Mouse (Mus musculus): ENCODE measurements around the gene Gm45785. TPM values are rescaled to one million over a fixed set of nuclear protein-coding genes. Genes with fewer than 3 reads are reported as not detected.
A peak's percentile ranks its signal among the peaks of the same experiment; 100 is the strongest.

Gm45785 gene
- polyA plus RNA-seq (2014; fragmentation: Nextera tagmentation; extraction: Ambion mirVana), result not detected in 2 replicates

GRCm38 (mm10) chr7:140855860-140856784 lies at the start of gene Gm45785:
Gm45785 (minus strand) TSS chr7:140856331.
- Histone ChIP-seq H3K36me3 (ENCODE audit: control insufficient read depth, insufficient read depth, low read length) (peaks cover 24% of the 10 kb centered on the region; the same call in 1 of the 2 replicates), H3K27me3 (ENCODE audit: control insufficient read depth, insufficient read depth, low read length) (no peaks in the 10 kb centered on the region), H3K4me2 (peak within 1 kb of the TSS; percentile 91), H3K4me1 (ENCODE audit: control insufficient read depth, insufficient read depth, low read length) (peaks cover 16% of the 10 kb centered on the region), H3K27ac (ENCODE audit: low read depth, low read length) (peak within 1 kb of the TSS; percentile 88), H3K9ac (ENCODE audit: low read depth, low read length) (peak within 1 kb of the TSS; percentile 94), H3K9me3 (replicated peaks; ENCODE audit: control insufficient read depth, low read length) (no peaks in the 10 kb centered on the region), H3K4me3 (ENCODE audit: low read depth, low read length) (peak within 1 kb of the TSS; percentile 88)
- ATAC-seq (replicated peaks; ENCODE audit: insufficient number of reproducible peaks, low FRiP score, low TSS enrichment), result peak; percentile 74
- WGBS (ENCODE audit: insufficient replicate concordance), result under 1% methylated on average over 51 of the region's 51 CpGs

DNA sequence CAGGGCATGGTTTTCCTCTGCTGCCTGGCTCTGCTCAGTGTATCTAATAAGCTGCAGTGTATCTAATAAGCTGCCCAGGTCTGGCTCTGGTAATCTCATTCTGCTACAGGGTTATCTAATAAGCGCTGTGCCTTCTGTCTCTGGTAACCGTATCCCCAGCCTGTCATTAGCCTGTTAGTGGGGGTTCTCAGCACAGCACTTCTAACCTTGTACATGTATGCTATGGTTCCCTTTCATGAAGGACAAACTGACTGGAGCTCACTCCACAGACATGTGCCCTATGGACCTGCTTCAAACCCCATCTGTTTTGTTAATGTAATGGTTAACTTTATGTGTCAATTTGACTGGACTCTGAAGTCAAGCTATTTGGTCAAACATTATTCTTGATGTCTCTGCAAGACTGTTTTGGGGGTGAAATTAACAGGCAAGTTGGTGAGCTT lies 49.5 kb upstream of the Gm45785 start:
- Histone ChIP-seq H3K27me3 (ENCODE audit: control insufficient read depth, insufficient read depth, low read length) (no peaks in the 10 kb centered on the region), H3K4me2 (no peak overlapping the region), H3K9me3 (replicated peaks; ENCODE audit: control insufficient read depth, low read length) (no peaks in the 10 kb centered on the region), H3K4me1 (ENCODE audit: control insufficient read depth, insufficient read depth, low read length) (peaks cover 4% of the 10 kb centered on the region; the same call in 1 of the 2 replicates), H3K9ac (ENCODE audit: low read depth, low read length) (no peak overlapping the region), H3K27ac (ENCODE audit: low read depth, low read length) (no peak overlapping the region), H3K4me3 (ENCODE audit: low read depth, low read length) (no peak overlapping the region), H3K36me3 (ENCODE audit: control insufficient read depth, insufficient read depth, low read length) (no peaks in the 10 kb centered on the region)
- 49% methylated on average over 2 of the region's 2 CpGs for WGBS (ENCODE audit: insufficient replicate concordance)
- no peak for ATAC-seq (replicated peaks; ENCODE audit: insufficient number of reproducible peaks, low FRiP score, low TSS enrichment)

GRCm38 (mm10) chr7:140903212-140903611 lies 47.1 kb upstream of the Gm45785 start:
- Histone ChIP-seq H3K4me2 (no peak overlapping the region), H3K4me3 (ENCODE audit: low read depth, low read length) (no peak overlapping the region), H3K9ac (ENCODE audit: low read depth, low read length) (no peak overlapping the region), H3K36me3 (ENCODE audit: control insufficient read depth, insufficient read depth, low read length) (peaks cover 3% of the 10 kb centered on the region; the same call in 1 of the 2 replicates), H3K27me3 (ENCODE audit: control insufficient read depth, insufficient read depth, low read length) (no peaks in the 10 kb centered on the region), H3K9me3 (replicated peaks; ENCODE audit: control insufficient read depth, low read length) (no peaks in the 10 kb centered on the region), H3K4me1 (ENCODE audit: control insufficient read depth, insufficient read depth, low read length) (peaks cover 7% of the 10 kb centered on the region; the same call in 1 of the 2 replicates), H3K27ac (ENCODE audit: low read depth, low read length) (no peak overlapping the region)
- ATAC-seq (replicated peaks; ENCODE audit: insufficient number of reproducible peaks, low FRiP score, low TSS enrichment), result no peak
- 27% methylated on average over 13 of the region's 13 CpGs for WGBS (ENCODE audit: insufficient replicate concordance)

DNA sequence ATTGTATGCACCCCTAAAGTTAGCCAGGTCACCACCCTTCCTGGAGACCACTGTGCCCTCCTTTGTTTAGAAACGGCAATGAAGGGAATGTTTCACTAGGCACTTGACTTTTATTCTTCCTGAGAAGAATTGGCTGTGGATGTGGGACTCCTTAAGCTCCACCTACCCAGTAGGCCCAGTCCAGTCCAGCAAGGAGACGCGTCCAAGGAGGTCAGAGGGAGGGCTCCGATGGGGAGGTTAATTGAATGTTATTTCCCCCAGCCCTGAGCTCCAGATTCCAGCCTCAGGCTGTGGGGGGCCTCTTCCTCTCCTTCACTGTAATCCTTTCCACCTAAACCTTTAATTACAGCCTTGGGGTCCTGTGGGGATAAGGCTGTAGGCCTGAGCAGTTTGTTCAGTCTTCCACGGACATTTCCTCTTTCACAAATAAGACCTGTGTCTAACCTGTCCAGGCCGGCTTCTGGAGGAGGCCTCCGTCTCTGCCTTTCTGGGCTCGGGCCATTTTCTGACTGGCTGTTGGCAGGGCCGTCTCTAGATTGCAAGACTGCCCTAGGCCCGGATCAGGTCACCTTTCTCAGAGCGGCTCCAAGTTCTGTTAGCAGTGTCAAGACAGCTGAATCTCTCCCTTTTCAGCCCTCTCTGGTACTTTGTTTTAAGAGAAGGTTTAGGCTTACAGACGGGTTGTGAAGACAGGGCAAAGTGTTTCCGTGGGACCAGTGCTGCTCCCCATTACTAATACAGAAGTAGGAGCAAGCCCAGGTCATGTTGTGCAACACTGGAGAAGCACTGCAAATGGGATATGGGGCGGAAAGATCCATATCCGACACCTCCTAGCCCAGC lies 46.1 kb upstream of the Gm45785 start:
- Histone ChIP-seq H3K4me2 (no peak overlapping the region), H3K9ac (ENCODE audit: low read depth, low read length) (no peak overlapping the region), H3K4me3 (ENCODE audit: low read depth, low read length) (no peak overlapping the region), H3K9me3 (replicated peaks; ENCODE audit: control insufficient read depth, low read length) (no peaks in the 10 kb centered on the region), H3K27ac (ENCODE audit: low read depth, low read length) (no peak overlapping the region), H3K4me1 (ENCODE audit: control insufficient read depth, insufficient read depth, low read length) (peaks cover 7% of the 10 kb centered on the region; the same call in 1 of the 2 replicates), H3K27me3 (ENCODE audit: control insufficient read depth, insufficient read depth, low read length) (no peaks in the 10 kb centered on the region), H3K36me3 (ENCODE audit: control insufficient read depth, insufficient read depth, low read length) (peaks cover 12% of the 10 kb centered on the region)
- no peak for ATAC-seq (replicated peaks; ENCODE audit: insufficient number of reproducible peaks, low FRiP score, low TSS enrichment)
- WGBS (ENCODE audit: insufficient replicate concordance), result 77% methylated on average over 15 of the region's 15 CpGs

GRCm38 (mm10) chr7:140900220-140900619 lies 44.1 kb upstream of the Gm45785 start, which contains the start of gene Cox8b:
Cox8b (minus strand) TSS chr7:140900446.
- Histone ChIP-seq H3K27me3 (ENCODE audit: control insufficient read depth, insufficient read depth, low read length) (no peaks in the 10 kb centered on the region), H3K4me3 (ENCODE audit: low read depth, low read length) (peak within 1 kb of the TSS; percentile 8; the same call in 1 of the 2 replicates), H3K36me3 (ENCODE audit: control insufficient read depth, insufficient read depth, low read length) (peaks cover 12% of the 10 kb centered on the region), H3K4me2 (peak within 1 kb of the TSS; percentile 39), H3K4me1 (ENCODE audit: control insufficient read depth, insufficient read depth, low read length) (peaks cover 7% of the 10 kb centered on the region; the same call in 1 of the 2 replicates), H3K9me3 (replicated peaks; ENCODE audit: control insufficient read depth, low read length) (no peaks in the 10 kb centered on the region), H3K9ac (ENCODE audit: low read depth, low read length) (peak within 1 kb of the TSS; percentile 60; the same call in 1 of the 2 replicates), H3K27ac (ENCODE audit: low read depth, low read length) (peak within 1 kb of the TSS; percentile 62)
- WGBS (ENCODE audit: insufficient replicate concordance), result 54% methylated on average over 10 of the region's 10 CpGs
- ATAC-seq (replicated peaks; ENCODE audit: insufficient number of reproducible peaks, low FRiP score, low TSS enrichment), result no peak

DNA sequence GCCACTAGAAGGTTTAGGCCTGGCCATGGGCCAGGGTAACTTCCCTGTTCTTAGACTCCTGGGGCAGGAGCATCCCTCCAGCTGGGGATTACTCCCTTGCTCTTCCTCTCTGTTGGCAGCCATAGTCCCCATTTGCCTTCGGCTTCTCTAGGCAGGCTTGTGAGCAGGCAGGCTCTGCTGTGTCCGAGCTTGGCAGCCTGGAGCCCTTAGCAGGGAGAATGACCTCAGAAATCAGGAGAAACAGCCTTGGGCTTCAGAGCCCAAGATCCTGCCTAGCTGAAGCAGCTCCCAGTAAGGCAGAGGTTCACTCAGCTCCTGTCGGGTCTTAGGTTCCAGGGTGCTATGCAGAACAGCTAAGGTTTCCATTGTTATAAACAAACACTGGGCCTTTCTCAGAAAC lies 43.0 kb upstream of the Gm45785 start:
- peaks cover 12% of the 10 kb centered on the region for H3K36me3 ChIP-seq (ENCODE audit: control insufficient read depth, insufficient read depth, low read length)
- H3K27me3 ChIP-seq (ENCODE audit: control insufficient read depth, insufficient read depth, low read length), result no peaks in the 10 kb centered on the region
- no peak overlapping the region; the same call in 1 of the 2 replicates for H3K9ac ChIP-seq (ENCODE audit: low read depth, low read length)
- no peak overlapping the region for H3K4me2 ChIP-seq
- H3K4me3 ChIP-seq (ENCODE audit: low read depth, low read length), result no peak overlapping the region
- WGBS (ENCODE audit: insufficient replicate concordance), result 73% methylated on average over 3 of the region's 3 CpGs
- no peak for ATAC-seq (replicated peaks; ENCODE audit: insufficient number of reproducible peaks, low FRiP score, low TSS enrichment)
- H3K27ac ChIP-seq (ENCODE audit: low read depth, low read length), result no peak overlapping the region
- peaks cover 7% of the 10 kb centered on the region; the same call in 1 of the 2 replicates for H3K4me1 ChIP-seq (ENCODE audit: control insufficient read depth, insufficient read depth, low read length)
- no peaks in the 10 kb centered on the region for H3K9me3 ChIP-seq (replicated peaks; ENCODE audit: control insufficient read depth, low read length)

GRCm38 (mm10) chr7:140897863-140898262 lies 41.7 kb upstream of the Gm45785 start:
- H3K9me3 ChIP-seq (replicated peaks; ENCODE audit: control insufficient read depth, low read length), result no peaks in the 10 kb centered on the region
- H3K27ac ChIP-seq (ENCODE audit: low read depth, low read length), result no peak overlapping the region
- H3K4me2 ChIP-seq, result no peak overlapping the region
- H3K4me3 ChIP-seq (ENCODE audit: low read depth, low read length), result no peak overlapping the region
- H3K27me3 ChIP-seq (ENCODE audit: control insufficient read depth, insufficient read depth, low read length), result no peaks in the 10 kb centered on the region
- no peak overlapping the region for H3K9ac ChIP-seq (ENCODE audit: low read depth, low read length)
- WGBS (ENCODE audit: insufficient replicate concordance), result 86% methylated on average over 7 of the region's 7 CpGs
- H3K36me3 ChIP-seq (ENCODE audit: control insufficient read depth, insufficient read depth, low read length), result peaks cover 16% of the 10 kb centered on the region
- H3K4me1 ChIP-seq (ENCODE audit: control insufficient read depth, insufficient read depth, low read length), result peaks cover 7% of the 10 kb centered on the region; the same call in 1 of the 2 replicates
- ATAC-seq (replicated peaks; ENCODE audit: insufficient number of reproducible peaks, low FRiP score, low TSS enrichment), result no peak

GRCm38 (mm10) chr7:140894611-140895010 lies 38.5 kb upstream of the Gm45785 start:
- Histone ChIP-seq H3K27ac (ENCODE audit: low read depth, low read length) (no peak overlapping the region), H3K36me3 (ENCODE audit: control insufficient read depth, insufficient read depth, low read length) (peaks cover 25% of the 10 kb centered on the region), H3K27me3 (ENCODE audit: control insufficient read depth, insufficient read depth, low read length) (no peaks in the 10 kb centered on the region), H3K4me1 (ENCODE audit: control insufficient read depth, insufficient read depth, low read length) (no peaks in the 10 kb centered on the region), H3K9me3 (replicated peaks; ENCODE audit: control insufficient read depth, low read length) (no peaks in the 10 kb centered on the region), H3K4me3 (ENCODE audit: low read depth, low read length) (no peak overlapping the region), H3K9ac (ENCODE audit: low read depth, low read length) (no peak overlapping the region), H3K4me2 (no peak overlapping the region)
- ATAC-seq (replicated peaks; ENCODE audit: insufficient number of reproducible peaks, low FRiP score, low TSS enrichment), result no peak
- 93% methylated on average over 3 of the region's 3 CpGs for WGBS (ENCODE audit: insufficient replicate concordance)
